Mouse (Mus musculus) thymus, adult 18-20 months (tissue): ENCODE data around the gene Syt9.

Source experiments
- DNase-seq, 2 experiments: peaks; one replicate each; pipeline ENCODE4 v3.0.0; 2022; ENCODE audit warnings: mixed read lengths in 2 of 2

Syt9 gene

DNA sequence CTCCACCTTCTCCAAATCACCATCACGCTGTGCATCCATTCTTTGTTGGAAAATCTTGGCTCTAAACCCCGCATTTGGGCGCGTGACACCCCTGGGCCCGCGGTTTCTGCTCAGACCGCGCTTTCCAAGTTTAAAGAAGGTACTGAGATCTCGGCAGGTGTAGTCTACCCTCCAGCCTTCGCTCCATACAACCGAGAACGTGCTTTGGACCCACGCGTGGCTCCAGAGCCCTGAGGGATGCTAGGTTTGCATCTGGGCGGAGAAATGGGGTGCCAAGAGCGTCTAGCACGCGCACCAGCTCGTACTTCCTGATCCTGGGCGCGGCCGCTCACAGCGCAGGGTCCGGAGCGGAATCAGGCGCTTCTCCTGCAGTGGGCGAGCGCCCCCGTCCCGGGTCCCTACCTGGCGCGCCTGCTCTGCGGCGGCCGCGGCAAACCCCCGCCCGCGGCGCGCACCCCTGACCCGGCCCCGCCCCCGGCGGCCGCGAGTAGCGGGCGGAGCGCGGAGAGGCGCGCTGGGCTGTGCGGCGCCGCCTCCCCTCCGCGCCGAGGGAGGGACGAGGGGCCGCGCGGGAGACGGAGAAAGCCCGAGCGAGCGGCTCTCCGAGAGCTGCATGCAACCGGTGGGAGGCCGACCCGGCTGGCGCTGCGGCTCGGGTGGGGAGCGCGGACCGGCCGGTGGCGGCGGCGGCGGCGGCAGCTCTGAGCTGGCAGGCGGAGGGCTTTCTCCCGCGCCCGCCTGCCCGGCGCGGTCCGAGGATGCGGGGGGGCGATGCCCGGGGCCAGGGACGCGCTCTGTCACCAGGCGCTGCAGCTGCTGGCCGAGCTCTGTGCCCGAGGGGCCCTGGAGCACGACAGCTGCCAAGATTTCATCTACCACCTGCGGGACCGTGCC lies at the start of gene Syt9:
Syt9 (plus strand) TSS at position 497 of the 894 bp plus-strand sequence.
- DNase-seq = peak in 1 of 2 experiments; percentile 3

GRCm38 (mm10) chr7:107339013-107339412 lies 31.5 kb upstream of the Syt9 start:
- no peak for DNase-seq

DNA sequence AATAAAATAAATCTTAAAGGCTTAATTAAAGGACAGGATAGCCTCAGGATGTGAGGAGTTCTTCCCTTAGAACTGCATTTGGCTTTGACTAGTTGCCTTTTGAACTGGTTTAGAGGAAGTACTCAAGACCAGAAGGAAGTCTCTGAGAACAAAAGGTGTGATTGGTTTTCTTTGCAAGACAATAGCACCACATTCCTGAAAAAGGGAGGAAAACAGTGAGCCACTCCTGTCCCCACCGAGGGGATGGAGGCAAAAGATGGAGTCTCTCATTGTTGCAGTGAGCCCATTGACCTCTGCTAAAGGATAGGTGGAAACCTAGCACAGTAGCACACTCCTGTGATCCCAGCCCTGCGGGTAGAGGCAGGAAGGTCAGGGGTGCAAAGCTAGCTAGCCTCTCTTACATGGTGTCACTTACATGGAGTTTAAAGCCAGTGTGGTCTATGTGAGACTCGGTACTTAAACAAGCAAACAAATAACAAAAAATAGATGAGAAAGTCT lies 30.9 kb upstream of the Syt9 start:
- no peak for DNase-seq

GRCm38 (mm10) chr7:107340221-107340620 lies 30.3 kb upstream of the Syt9 start:
- DNase-seq = no peak

DNA sequence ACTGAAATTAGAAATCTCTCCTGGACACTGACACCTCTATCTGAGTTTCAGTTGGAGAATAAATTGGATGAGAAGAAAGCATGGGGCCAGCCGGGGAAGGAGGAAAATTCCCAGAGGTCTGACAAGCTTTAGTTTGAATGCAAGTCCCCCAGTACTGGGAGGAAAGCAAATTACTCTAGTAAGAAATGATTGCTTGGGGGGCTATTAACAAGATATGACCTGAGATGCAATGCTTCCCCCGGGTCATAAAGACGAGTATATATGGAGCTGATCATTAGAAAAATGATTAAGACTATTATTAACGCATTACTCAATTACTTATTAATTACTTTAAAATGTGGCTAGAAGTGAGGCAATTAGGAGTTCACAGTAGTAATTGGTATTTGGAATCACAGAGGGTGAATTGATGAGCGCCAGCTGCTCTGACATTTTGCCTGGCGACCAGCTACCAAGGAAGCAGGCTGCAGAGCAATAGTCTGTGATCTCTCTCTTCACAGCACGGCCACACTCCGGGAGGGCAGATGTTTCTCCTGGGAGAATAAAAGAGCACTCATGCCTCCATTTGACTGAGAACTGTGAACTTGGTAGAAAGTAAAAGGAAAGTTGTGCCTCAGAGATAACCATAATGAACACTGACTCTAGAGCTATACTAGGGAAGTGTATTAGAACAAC lies 28.9 kb upstream of the Syt9 start:
- DNase-seq = no peak

DNA sequence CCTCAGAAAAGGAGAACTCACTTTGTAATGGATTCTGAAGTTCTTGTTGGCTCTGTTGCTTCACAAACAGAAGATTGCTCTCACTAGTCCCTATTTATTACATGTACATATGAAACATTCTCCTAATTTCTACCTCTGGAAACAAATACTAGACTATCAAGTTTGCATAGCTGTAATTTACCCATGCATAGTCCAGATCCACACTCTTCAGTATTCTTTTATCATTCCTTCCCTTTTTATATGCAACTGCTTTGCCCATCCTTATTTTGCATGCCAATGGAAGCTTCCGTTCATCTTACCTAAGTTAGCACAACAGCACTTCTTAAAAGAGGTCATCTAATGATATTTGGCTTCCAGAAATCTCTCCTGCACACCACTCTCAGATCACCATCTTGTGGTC lies 21.3 kb upstream of the Syt9 start:
- DNase-seq = no peak

DNA sequence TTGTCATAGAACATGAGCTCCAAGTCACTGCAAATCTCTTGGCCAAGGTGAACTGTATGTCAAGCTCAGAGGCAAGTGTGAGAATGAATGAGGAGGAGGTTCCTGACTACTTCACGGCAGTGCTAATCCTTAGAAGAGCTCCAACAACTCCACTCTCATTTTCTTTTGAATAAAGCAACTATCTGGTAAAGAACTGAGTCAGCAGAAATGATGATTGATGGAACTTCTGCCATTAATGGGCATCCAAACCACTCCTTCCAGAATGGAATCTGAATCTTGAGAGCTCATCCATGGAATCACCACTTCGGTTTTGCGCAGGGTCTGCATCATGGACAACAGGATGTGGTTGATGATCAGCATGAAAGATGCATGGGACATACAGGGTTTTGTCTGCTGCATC lies 8.4 kb upstream of the Syt9 start:
- no peak for DNase-seq

DNA sequence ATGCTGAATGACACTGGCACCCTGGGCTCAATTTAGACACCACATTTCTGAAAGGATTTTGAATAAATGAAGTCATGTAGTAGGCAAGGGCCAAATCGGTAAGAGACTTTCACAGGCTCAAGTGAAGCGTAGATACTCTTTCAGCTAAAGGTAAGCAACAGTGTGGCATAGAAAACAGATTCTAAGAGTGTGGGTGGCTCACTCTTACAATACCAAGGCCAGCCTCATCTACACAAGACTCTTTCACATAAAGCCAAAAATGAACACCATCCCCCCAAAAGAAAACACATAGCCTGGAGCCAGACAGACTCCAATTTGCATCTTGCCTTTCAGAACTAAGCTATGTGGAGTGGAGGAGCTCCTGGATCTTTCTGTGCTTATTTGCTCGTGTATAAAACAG lies 7.9 kb upstream of the Syt9 start:
- no peak for DNase-seq

DNA sequence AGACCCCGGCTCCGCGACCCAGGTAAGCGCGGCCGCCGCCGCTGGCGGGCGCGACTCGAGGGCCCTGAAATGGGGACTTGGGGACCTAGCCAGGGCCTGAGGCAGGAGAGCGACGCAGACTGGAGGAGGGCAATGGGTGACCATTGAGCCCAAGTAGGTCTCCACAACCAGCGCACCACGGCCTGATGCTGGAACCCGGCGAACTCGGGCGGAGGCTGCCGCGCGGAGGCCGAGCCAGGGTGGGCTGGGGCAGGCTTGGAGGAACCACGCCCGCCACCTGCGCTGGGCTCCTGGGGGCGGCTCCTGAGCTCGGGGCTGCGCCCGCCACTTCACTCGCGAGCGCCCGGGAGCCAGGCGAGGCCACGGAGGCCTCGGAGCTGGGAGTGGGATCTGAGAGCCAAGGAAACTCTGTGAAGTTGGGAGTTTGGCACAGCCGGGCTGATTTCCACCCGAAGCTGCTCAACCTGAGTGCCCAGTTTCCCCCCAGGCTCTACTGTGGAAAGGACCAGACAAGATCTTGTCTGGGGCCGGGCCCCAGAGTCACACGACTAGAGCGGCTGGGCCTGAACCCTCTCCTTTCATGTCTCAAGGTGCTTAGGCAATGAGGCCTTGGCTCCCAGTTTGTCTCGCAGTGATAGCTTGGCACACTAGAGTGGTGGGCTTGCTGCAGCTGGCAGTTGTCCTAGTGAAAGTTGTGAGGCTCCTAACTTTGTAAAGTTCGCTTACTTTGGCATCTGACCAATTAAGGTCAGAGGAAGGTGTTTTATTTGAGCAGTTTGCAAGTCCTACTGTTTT lies 795 bp downstream of the Syt9 start:
- DNase-seq = no peak

GRCm38 (mm10) chr7:107380562-107380961 lies 10.0 kb downstream of the Syt9 start:
- no peak for DNase-seq

DNA sequence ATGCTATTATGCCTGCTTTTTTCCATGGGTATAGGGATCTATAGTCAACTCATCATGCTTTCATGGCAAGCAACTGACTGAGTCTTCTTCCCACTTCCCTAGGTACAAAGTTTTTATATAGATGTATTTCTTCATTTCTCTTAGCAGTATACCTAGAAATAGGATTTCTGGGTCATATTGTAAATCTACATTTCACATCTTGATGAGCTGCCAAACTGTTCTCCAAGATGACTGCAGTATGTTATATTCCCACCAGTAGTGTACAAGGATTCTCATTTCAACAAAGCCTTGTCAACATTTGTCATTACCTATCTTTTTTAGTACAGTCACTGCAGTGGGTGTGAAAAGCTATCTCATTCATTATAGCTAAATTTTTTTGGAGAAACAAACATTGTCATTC lies 19.1 kb downstream of the Syt9 start:
- no peak for DNase-seq

- no peak for DNase-seq
These were observed 22.2 kb downstream of the Syt9 start for GRCm38 (mm10) chr7:107392749-107393148.

DNA sequence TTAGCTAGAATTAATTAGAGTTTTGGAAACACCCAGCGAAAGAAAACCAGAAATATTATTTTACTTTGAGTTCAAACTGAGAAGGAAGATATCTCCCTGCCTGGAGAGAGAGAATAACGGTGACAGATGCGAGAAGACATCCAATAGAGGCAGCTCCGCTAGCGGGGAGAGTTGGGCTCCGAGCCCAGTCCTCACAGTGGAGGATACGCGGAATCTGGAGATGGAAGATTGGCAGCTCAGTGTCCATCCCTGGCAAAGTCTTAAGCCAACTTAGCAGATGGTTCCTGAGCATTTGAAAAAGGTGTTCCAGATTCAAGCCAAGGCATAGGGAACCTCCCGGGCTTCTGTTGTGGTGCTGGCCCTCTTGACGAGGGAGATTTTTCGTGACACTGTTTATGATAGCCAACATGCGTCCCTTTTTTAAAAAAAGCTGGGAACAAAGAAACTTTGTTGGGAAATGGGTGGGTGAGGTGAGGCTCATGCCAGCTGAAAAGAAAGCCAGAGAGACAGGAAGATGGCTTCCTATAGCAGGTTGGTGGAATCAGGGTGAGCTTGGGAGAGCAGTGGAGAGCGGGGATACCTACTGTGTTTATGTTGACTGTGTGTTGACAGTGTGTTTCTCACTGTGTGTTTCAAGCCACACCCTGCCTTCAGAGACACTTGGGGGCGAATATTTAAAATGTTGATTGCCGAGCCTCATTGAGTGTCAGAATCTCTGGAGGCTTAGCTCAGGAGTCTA lies 29.7 kb downstream of the Syt9 start:
- DNase-seq = no peak

DNA sequence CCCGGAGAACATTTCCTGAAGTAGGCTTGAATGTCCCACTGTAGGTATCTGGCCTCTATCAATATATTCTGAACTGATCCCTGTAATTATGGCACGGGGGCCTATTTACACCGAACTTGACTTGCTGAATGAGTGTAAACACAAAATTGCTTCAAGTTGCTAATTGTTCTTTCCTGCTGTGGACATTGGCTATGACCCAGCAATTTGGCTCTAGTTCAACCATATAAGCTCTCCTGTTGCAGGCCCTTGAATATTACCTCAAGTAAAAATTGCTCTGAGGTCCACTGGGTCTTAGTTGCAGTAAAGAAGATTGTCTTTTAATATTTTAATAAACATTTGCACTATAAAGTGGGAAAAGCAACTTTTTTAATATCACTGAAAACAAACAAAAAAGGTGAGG lies 32.7 kb downstream of the Syt9 start:
- DNase-seq = no peak

GRCm38 (mm10) chr7:107414928-107415327 lies 44.4 kb downstream of the Syt9 start:
- no peak for DNase-seq

DNA sequence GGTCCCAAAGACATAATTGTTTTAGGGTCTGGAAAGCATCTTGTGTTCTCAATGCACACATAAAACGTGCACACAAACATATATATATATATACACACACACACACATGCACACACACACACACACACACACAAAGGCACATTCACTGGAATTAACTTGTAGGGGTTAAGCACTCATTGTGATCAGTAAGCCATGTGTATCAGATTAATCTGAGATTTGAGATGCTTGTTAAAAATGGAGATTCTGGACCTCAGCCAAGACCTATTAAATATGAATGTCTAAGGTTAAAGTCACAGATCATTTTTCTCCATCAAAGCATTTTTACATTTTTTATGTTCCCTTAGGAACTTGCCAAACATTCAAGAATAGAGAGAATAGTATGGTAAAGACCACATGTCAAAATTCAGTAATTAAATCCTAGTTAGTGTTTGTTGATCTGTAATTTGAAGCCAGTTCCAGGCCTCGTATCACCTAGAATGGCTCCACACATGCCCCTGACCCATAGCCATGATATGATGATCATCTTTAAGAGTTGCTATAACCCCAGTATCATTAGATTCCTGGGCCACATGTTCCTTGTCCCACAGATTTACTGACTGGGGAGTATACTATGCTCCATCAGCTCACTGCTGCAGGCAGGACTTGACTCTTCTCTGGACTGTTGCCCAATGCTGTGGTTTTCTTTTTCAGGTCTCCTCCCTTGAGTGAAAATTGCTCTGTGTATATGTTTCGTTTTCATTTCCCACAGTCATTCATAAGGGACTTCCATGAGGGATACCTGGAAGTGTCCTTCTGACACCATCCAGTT lies 46.7 kb downstream of the Syt9 start:
- DNase-seq = no peak

DNA sequence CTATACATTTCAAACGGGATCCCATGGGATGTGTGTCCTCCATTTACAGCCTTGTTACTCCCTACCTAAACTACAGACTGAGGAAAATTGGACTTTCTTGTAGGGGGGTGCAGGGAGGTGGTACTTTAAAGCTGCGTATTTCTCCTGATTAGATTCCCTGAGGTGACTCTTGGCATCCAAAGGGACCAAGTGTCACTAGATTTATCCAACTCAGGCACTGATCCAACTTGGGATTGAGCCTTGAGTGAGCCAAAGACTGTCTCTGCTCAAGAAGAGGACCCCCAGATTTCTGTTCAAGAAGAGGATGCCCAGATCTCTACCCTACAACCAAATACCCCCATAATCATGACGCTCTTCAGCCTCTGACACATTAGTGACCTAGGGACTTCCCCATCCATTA lies 66.9 kb downstream of the Syt9 start:
- DNase-seq = no peak

DNA sequence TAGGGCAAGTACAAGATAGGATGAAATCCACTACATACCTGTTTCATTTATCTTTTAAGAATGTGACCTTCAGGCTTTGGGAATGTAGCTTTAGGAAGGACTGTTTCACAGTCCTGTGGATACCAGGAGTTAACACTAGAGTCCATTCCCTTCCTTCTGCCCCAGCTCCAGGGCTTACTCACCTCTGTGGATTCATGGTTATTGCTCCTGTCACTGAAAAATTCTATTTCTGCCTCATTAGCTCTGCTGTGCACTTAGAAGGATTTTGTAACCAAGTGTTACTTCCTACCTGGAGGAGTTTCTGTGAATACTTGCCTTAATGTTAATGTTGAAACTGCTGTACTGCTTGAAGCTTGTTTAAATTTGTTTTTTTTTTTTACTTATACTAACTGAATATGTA lies 74.1 kb downstream of the Syt9 start:
- no peak for DNase-seq

DNA sequence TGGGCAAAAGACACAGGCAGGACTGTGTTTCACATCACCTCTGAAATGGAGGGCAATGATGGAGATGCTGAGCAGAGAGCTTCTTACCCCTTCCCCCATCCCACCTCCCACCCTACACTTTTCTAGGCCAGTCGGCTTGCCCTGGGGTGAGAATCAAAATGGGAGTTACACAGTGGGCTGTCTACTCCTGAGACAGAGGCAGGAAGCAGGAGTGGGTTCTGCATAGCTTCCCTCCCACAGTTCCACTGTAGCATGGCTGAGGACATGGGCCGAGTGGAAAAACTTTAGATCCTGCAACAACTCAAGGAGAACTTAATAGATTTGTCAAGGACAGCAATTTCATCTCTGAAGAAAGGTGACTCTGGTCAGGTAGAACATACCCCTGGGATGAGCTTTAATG lies 84.1 kb downstream of the Syt9 start:
- no peak for DNase-seq

DNA sequence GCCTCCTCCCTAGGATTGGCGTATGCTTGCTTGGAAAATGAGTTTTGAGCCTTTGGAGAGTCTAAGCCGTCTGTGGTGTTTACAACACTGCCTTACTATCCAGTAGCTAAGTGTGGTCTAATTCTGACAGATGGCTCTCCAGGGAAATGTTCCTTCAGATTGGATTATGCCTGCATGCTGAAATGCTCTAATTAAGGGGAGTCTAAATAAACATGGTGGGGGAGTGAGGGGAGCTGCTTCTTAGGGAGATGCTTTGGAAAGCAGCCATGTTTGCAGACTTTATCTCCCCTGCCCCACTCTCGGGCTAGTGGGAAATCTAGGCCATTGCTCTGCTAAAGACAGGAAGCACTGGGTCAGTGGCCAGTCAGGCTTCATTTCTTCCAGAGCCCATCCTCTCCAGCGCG lies 84.6 kb downstream of the Syt9 start:
- no peak for DNase-seq

- no peak for DNase-seq
These were observed 90.6 kb downstream of the Syt9 start for GRCm38 (mm10) chr7:107461167-107461566.
